ENCODE assay signal across 15 mouse cellular contexts in the genomic region with DNA sequence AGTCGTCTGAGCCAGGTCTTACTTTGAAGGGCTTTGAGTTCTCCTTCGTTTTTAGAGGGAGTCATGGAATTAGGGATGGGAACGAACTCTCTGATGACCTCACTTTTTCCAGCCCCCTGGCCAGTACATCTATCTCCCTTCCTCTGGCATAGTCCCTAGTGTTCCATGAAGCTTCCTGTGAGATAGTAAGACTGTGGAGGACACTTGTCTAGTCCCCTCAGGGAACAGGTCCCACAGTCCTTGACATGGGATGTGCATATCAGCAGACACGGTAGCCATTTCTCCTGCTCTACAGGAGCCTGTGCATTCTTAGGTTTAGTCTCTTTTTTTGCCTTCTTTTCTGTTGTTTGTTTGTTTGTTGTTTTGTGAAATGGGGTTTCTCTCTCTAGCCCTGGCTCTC.
"Had no signal": no experiment of that assay in that cellular context is flagged by ENCODE, and none has a peak within 500 bp of the region (broad histone marks: within the 10 kb centered on the region; RNA-seq: fewer than 3 reads in every experiment).

No protein-coding gene starts in this region.

- ATAC-seq: liver, postnatal 0 days had no signal

- H3K9me3 ChIP-seq: limb, embryonic 12.5 days; liver, embryonic 13.5 days; lung, embryonic 15.5 days; midbrain, embryonic 12.5 days had no signal

- DNase-seq: kidney, postnatal 36 days; layer of hippocampus, adult 9-11 months; layer of hippocampus, postnatal 36 days; liver; liver, embryonic 13.5 days; liver, postnatal 0 days; right cerebral cortex, adult 18-20 months; right cerebral cortex, postnatal 25 days; thymus, postnatal 36 days had no signal

- H3K4me2 ChIP-seq: limb, embryonic 12.5 days; liver, embryonic 13.5 days; lung, embryonic 15.5 days; midbrain, embryonic 12.5 days had no signal

- H3K27ac ChIP-seq: kidney, postnatal 0 days; limb, embryonic 12.5 days; liver, embryonic 13.5 days; lung, embryonic 15.5 days; macrophage; midbrain, embryonic 12.5 days had no signal

- H3K36me3 ChIP-seq: limb, embryonic 12.5 days; liver, embryonic 13.5 days; lung, embryonic 15.5 days had no signal

- H3K9ac ChIP-seq: limb, embryonic 12.5 days; liver, embryonic 13.5 days; liver, postnatal 0 days; lung, embryonic 15.5 days; midbrain, embryonic 12.5 days had no signal

- H3K4me1 ChIP-seq: liver, embryonic 13.5 days; megakaryocyte, embryonic 14.5 days had no signal

- H3K27me3 ChIP-seq: limb, embryonic 12.5 days; liver, embryonic 13.5 days; lung, embryonic 15.5 days; megakaryocyte, embryonic 14.5 days had no signal

- H3K4me3 ChIP-seq: limb, embryonic 12.5 days; liver, embryonic 13.5 days; lung, embryonic 15.5 days; megakaryocyte, embryonic 14.5 days; midbrain, embryonic 12.5 days had no signal
